Mouse (Mus musculus): ENCODE measurements at regions not wholly inside any gene's neighbourhood (a gene's known extent, or its start where the extent isn't known, plus 50 kb on each side); places are given as distances from the start of the nearest gene placed in this dataset.

DNA sequence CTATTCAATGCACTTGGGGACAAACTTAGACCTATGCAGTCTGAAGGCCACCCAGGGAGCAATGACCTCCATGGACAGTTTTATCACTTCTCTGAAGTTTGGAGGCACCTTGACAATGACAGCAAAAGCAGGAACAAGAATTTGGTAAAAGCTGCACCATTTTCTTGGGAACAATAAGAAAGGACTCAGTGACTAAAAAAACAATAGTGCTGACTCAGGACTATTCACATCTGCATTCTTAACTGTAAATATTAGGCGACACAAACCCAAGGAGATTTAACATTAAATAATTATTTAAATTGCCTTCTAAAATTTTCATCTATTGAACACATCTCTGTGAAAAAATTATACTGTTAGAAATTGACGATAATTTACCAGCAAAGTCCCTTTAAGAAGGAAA, 356.2 kb downstream of the Nup35 start:
- DNase-seq (ENCODE audit: low read depth, low spot score): no peak

DNA sequence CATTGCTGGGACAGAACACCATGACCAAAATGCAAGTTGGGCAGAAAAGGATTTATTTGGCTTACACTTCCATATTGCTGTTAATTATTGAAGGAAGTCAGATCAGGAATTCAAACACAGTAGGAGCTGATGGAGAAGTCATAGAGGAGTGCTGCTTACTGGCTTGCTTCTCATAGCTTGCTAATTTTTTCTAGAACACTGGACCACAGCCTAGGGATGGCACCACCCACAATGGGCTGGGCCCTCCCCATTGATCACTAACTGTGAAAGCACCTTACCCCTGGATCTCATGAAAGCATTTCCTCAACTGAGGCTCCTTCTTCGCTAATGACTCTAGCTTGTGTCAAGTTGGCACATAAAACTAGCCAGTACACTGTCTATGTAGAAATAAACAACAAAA, 381.3 kb downstream of the Nup35 start:
- DNase-seq (ENCODE audit: low read depth, low spot score): no peak

DNA sequence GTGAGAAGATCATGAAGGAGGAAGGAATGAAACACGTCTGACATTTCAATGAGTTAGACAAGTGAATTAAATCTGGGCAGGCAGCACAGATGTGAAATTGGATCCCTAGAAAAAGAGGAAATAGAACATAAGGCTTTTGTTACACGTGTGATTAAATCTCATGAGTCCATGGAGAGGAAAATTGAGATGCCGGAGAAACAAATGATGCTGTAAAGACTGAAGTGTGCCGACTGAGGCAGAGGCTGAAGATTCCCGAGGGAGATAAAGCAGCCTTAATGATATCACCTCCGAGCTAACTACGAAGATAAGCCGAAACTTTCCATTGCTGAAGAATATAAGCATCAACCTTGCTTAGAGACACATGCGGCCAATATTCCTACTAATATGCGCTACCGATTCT, 390.0 kb downstream of the Nup35 start:
- DNase-seq (ENCODE audit: low read depth, low spot score): no peak

DNA sequence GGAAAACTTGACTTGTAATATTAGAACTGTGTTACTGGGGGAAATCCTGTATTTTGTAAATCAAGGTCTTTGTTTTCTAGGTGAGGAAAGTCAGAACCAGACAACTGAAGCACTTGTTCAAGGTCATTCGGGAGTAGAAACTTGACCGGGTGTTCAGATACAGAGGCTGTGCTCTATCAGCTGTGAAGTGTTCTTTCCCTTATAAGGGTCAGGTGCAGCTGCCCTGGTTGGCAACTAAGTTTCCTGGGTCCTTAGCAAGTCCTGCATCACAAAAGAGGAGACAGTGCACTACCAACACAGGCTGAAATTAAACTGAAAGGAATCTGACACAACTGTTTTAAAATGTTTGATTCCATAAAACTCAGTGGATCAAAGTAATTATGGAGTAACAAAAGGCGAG, 406.6 kb downstream of the Nup35 start:
- no peak for DNase-seq (ENCODE audit: low read depth, low spot score)
